Mouse (Mus musculus) heart, postnatal 0 days (tissue): ENCODE data around the gene Iqcf6. TPM values are rescaled to one million over a fixed set of nuclear protein-coding genes. Genes with fewer than 3 reads are reported as not detected.

Experiments used
- ATAC-seq: fragments of 200-750 bp; cut with Nextera tagmentation; 2 replicates; pipeline ENCODE4 v1.8.0; 2017; ENCODE audit warnings: low read depth, moderate number of reproducible peaks, moderate library complexity; ENCODE audit not compliant: insufficient read depth
- DNase-seq: peaks from one replicate; pipeline ENCODE4 v3.0.0-alpha.2; 2016; ENCODE audit warnings: low spot score
- H3K27ac ChIP-seq: fragments of 300-500 bp; sonication (generic); 2 replicates; pipeline ENCODE4 v1.5.1; 2014; ENCODE audit warnings: low read depth, mild to moderate bottlenecking
- H3K27me3 ChIP-seq: fragments of 300-500 bp; sonication (generic); 2 replicates; pipeline ENCODE4 v1.6.1; 2014; ENCODE audit warnings: low read length, mixed read lengths; ENCODE audit not compliant: control insufficient read depth, insufficient read depth
- H3K36me3 ChIP-seq: fragments of 300-500 bp; sonication (generic); replicated peaks from 2 replicates; pipeline ENCODE4 v1.6.1; 2014; ENCODE audit warnings: low read length, mixed read lengths; ENCODE audit not compliant: control insufficient read depth, insufficient read depth
- H3K4me1 ChIP-seq: fragments of 300-500 bp; sonication (generic); 2 replicates; pipeline ENCODE4 v1.6.1; 2014; ENCODE audit warnings: antibody characterized with exemption; ENCODE audit not compliant: control insufficient read depth, insufficient read depth
- H3K4me2 ChIP-seq: fragments of 300-500 bp; sonication (generic); 2 replicates; pipeline ENCODE4 v1.6.1; 2014; ENCODE audit warnings: low read depth, mild to moderate bottlenecking, low read length, moderate library complexity
- H3K4me3 ChIP-seq: fragments of 300-500 bp; sonication (generic); 2 replicates; pipeline ENCODE4 v1.5.1; 2014; ENCODE audit warnings: low read depth, low read length
- H3K9ac ChIP-seq: fragments of 300-500 bp; sonication (generic); replicated peaks from 2 replicates; pipeline ENCODE4 v1.6.1; 2014; ENCODE audit warnings: low read depth, low read length, mixed read lengths
- H3K9me3 ChIP-seq: fragments of 300-500 bp; sonication (generic); replicated peaks from 2 replicates; pipeline ENCODE4 v1.6.1; 2016; ENCODE audit warnings: low read length; ENCODE audit not compliant: control insufficient read depth
- CTCF ChIP-seq: IDR thresholded peaks from 2 replicates; pipeline ENCODE4 v1.5.1; 2016; ENCODE audit warnings: antibody characterized with exemption, control low read depth, low read depth
- EP300 ChIP-seq: IDR thresholded peaks from 2 replicates; pipeline ENCODE4 v1.6.1; 2016; ENCODE audit warnings: antibody characterized with exemption, low read depth
- WGBS: fragments of 180-500 bp; shearing (Covaris S2); extraction: QIAGEN DNeasy Blood & Tissue Kit; methylation state at CpG from one replicate; pipeline ENCODE4 v1.1.7; 2014; 5-methylcytosine and 5-hydroxymethylcytosine counted together
- polyA plus RNA-seq: library from polyadenylated mRNA; unstranded; fragments of >200 nt; fragmentation: Nextera tagmentation; extraction: Ambion mirVana; gene quantifications from 2 replicates; pipeline ENCODE4 v1.2.1, GENCODE M21; 2015
- total RNA-seq: library from RNA; depleted of rRNA; stranded (reverse); fragments of >200 nt; gene quantifications from 2 replicates; pipeline ENCODE4 v1.2.3, GENCODE M21; 2014; ENCODE audit warnings: low replicate concordance

The Iqcf6 gene
- total and polyA plus RNA-seq, 2 experiments from 2014 or later, result not detected

DNA sequence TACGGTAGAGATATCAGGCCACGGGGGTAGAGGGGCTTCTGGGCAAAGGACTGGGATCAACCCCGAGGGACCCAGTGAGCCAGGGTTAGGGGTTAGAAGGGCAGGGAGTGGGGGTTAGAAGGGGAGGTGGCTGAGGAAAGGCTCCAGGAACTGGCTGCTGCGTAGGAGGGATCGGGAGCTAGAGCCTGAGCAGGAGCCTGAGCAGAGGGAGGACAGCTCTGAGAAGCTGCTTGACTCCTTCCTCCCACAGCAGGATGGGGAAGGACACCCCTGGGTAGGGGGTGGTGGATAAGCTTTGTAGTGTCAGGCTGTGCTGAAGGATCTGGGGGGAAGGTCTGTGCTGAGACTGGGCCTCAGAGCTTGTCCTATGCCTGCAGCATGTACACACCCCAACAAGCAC is 30.4 kb downstream of the Iqcf6 start:
- TF ChIP-seq EP300 (no peak), CTCF (no peak)
- Histone ChIP-seq H3K36me3 (peaks cover 33% of the 10 kb centered on the region), H3K27me3 (peaks cover 36% of the 10 kb centered on the region), H3K4me1 (0 out of 2 replicates have a peak, but pooled peaks cover 7% of the 10 kb centered on the region), H3K4me2 (no peak overlapping the region), H3K27ac (no peak overlapping the region), H3K4me3 (no peak overlapping the region), H3K9ac (no peak overlapping the region), H3K9me3 (no peaks in the 10 kb centered on the region)
- no peak for DNase-seq
- WGBS, result 19% methylated on average over 5 of the region's 5 CpGs
- no peak for ATAC-seq

DNA sequence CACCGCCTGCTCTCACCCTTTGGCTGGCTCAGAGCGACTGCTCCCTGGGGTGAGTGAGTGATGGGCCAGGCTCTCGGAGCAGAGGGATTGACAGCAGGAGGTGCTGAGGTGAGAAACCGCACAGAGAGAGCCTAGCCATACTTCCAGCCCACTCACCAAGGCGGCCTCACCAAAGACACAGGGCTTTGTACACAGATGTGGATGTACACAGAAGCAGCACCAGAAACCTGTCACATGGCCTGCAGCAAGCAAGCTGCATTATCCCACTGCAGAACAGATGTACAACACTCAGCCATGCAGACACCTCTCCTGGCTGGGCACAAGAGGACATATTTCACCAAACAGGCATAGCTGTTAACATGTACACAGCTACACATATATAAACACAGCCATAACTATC is 31.2 kb downstream of the Iqcf6 start:
- DNase-seq (no peak), ATAC-seq (no peak)
- TF ChIP-seq EP300 (no peak), CTCF (no peak)
- H3K36me3 ChIP-seq, result peaks cover 41% of the 10 kb centered on the region
- H3K4me3 ChIP-seq, result no peak overlapping the region
- no peak overlapping the region for H3K4me2 ChIP-seq
- no peaks in the 10 kb centered on the region for H3K9me3 ChIP-seq
- 0 out of 2 replicates have a peak, but pooled peaks cover 9% of the 10 kb centered on the region for H3K4me1 ChIP-seq
- 36% methylated on average over 5 of the region's 5 CpGs for WGBS
- H3K27me3 ChIP-seq, result peaks cover 36% of the 10 kb centered on the region
- H3K27ac ChIP-seq, result no peak overlapping the region
- H3K9ac ChIP-seq, result no peak overlapping the region

DNA sequence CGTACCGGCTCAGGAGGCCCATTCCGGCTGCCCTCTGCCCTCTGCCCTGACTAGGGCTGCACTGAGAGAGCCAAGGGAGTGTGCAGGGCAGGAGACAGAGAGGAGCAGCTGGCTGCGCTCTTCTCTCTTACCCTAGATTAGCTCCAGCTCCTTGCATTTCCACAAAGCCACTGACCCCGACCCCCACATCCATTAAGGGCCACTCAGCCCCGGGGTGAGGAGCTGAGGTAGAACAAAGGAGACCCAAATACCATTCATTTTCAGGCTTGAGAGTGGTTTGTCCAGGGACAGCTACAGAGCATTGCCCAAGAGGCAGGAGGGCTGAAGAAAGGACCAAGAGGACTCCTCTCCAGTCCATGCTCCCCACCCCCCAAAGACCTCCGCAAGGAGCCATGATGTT is 33.1 kb downstream of the Iqcf6 start:
- DNase-seq (no peak), ATAC-seq (no peak)
- TF ChIP-seq CTCF (no peak), EP300 (no peak)
- H3K36me3 ChIP-seq, result peaks cover 41% of the 10 kb centered on the region
- H3K4me3 ChIP-seq, result no peak overlapping the region
- peaks cover 23% of the 10 kb centered on the region for H3K27me3 ChIP-seq
- H3K4me1 ChIP-seq, result peaks cover 17% of the 10 kb centered on the region; the same call in 1 of the 2 replicates
- no peak overlapping the region for H3K4me2 ChIP-seq
- no peak overlapping the region for H3K27ac ChIP-seq
- H3K9me3 ChIP-seq, result no peaks in the 10 kb centered on the region
- WGBS, result 77% methylated on average over 7 of the region's 7 CpGs
- H3K9ac ChIP-seq, result no peak overlapping the region

DNA sequence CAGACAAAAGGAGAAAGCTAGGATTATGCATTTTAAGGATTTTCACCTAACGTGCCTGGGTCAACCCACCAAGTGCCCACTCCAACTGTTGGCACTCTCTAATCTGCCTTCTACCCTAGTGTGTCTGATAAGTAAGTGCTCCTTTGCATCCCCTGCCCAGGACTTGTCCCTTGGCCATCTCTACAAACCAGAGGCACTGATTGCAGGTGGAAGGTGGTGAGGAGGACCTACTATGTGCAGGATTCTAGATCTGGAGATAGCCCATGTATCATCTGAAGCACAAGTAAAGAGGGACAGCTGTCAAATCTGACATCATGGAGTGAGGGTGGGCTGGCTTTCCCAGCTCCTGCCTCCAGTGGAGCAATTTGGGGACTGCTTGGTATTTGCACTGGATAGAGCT is 33.6 kb downstream of the Iqcf6 start:
- WGBS, result 67% methylated on average over 1 of the region's 1 CpGs
- Histone ChIP-seq H3K9ac (no peak overlapping the region), H3K4me1 (peaks cover 17% of the 10 kb centered on the region; the same call in 1 of the 2 replicates), H3K27ac (no peak overlapping the region), H3K4me2 (no peak overlapping the region), H3K9me3 (no peaks in the 10 kb centered on the region), H3K4me3 (no peak overlapping the region), H3K36me3 (peaks cover 41% of the 10 kb centered on the region), H3K27me3 (peaks cover 18% of the 10 kb centered on the region)
- TF ChIP-seq CTCF, result no peak
- DNase-seq (no peak), ATAC-seq (no peak)

DNA sequence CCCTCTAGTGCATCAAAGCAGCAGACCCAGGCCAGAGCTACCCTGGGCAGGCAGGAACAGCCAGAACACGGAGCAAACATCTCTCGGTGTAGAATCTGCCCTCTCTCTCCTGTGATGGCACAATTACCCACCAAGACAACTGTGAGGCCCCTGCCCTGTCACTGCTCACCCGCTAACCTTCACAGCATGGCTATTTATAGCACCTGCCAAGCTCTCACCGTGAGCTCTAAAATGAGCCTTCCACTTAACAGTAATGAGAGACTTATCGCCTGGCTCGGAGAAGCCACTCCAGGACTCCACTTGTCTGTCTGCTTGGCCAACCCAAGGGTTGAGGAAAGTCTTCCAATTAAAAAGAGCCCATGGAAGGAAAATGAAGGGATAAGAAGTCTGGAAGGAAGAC is 36.8 kb downstream of the Iqcf6 start:
- H3K4me2 ChIP-seq, result no peak overlapping the region
- H3K4me3 ChIP-seq, result no peak overlapping the region
- H3K36me3 ChIP-seq, result peaks cover 61% of the 10 kb centered on the region
- DNase-seq (no peak), ATAC-seq (peak; percentile 72)
- TF ChIP-seq CTCF, result no peak
- TF ChIP-seq EP300, result no peak
- H3K4me1 ChIP-seq, result peaks cover 17% of the 10 kb centered on the region; the same call in 1 of the 2 replicates
- 41% methylated on average over 6 of the region's 6 CpGs for WGBS
- no peaks in the 10 kb centered on the region for H3K27me3 ChIP-seq
- H3K9ac ChIP-seq, result no peak overlapping the region
- H3K27ac ChIP-seq, result no peak overlapping the region
- no peaks in the 10 kb centered on the region for H3K9me3 ChIP-seq

DNA sequence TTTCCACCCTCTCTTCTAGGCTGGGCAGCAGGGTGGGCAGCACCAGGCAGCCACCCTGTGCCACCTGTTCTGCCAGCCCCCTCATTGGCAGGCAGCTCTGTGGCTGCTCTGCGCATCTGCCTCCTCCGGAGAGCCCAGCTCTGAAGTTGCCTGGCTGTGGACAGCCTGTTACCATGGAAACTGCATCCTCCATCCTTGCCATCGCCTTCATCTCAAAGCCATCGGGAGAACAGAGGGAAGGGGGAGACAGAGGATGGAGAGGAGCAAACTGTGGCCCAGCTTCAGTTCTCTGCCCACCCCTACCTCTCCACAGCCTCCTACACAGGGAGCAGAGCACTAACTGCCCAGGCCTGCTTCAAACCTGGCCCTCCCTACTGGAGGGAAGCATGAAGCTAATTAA is 38.1 kb downstream of the Iqcf6 start:
- TF ChIP-seq EP300 (no peak), CTCF (no peak)
- Histone ChIP-seq H3K36me3 (peaks cover 63% of the 10 kb centered on the region), H3K9ac (no peak overlapping the region), H3K4me3 (no peak overlapping the region), H3K4me2 (no peak overlapping the region), H3K4me1 (peaks cover 17% of the 10 kb centered on the region; the same call in 1 of the 2 replicates), H3K27ac (no peak overlapping the region), H3K27me3 (no peaks in the 10 kb centered on the region), H3K9me3 (no peaks in the 10 kb centered on the region)
- WGBS, result 88% methylated on average over 4 of the region's 4 CpGs
- ATAC-seq (no peak), DNase-seq (no peak)
